Mouse (Mus musculus): ENCODE measurements around the gene Akna. TPM values are rescaled to one million over a fixed set of nuclear protein-coding genes. Genes with fewer than 3 reads are reported as not detected.
A peak's percentile ranks its signal among the peaks of the same experiment; 100 is the strongest.

Gene Akna
- polyA plus RNA-seq, 1 experiment = 1.9 TPM

DNA sequence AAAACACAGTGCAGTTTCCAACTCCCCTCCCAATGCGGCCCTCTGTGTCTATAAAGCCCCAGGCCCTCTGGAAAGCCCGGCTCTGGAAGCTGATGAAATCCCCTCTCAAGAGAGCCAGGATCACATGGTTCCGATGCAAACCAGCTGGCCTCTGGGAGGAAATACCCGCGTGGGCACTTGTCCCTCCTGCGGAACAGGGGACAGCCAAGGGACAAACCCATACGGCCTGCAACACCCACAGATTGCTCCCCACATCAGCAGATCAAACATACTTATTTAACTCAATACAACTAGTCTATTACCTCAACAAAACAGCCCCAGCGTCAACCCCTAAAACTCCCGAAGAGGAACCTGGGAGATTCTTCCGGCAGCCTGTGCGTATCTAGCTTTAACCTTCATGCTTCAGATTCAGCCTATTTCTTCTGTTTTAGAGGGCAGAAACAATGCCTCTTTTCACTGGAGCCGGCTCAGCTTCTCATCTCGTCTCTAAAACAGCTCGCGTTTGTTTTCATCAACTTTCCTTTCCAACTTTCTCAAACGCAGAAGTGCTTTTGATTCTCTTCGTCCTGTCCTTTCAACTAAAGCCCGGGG lies 6.3 kb upstream of the Akna start:
- TF ChIP-seq POLR2A (IDR thresholded peaks at IDR 0.05; ENCODE audit: borderline replicate concordance, insufficient read depth, low read length) (no peak), CTCF (IDR thresholded peaks at IDR 0.05; ENCODE audit: borderline replicate concordance, insufficient read depth, low read depth, low read length) (no peak)
- Histone ChIP-seq H3K27ac (ENCODE audit: insufficient read depth, low read length) (no peak overlapping the region), H3K27me3 (ENCODE audit: control insufficient read depth, insufficient read depth, low read length) (no peaks in the 10 kb centered on the region), H3K4me1 (ENCODE audit: control insufficient read depth, insufficient read depth, low read length) (no peaks in the 10 kb centered on the region), H3K4me3 (replicated peaks; ENCODE audit: insufficient read depth, low read depth, low read length) (no peak overlapping the region)
- 1% methylated on average over 18 of the region's 18 CpGs for WGBS
- DNase-seq = no peak

DNA sequence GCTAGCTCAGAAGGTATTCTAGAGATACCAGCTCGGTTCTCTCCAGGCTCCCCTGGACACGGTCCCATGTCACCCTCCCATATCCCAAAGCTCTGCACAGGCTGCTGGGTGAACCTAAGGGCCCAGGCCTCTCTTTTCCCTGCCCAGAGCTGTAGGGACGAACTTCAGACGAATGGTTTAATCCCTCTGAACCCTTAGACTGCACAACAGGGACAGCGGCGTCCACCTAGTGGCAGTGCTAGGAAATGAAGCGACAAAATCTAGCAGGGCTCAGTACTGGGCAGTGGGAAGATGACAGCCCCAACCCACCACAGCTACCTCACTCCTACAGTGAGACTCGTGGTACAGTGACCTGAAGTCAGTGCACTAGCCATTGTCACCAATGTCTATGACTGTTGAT lies 5.5 kb upstream of the Akna start:
- Histone ChIP-seq H3K27me3 (ENCODE audit: control insufficient read depth, insufficient read depth, low read length) (no peaks in the 10 kb centered on the region), H3K4me1 (ENCODE audit: control insufficient read depth, insufficient read depth, low read length) (no peaks in the 10 kb centered on the region), H3K27ac (ENCODE audit: insufficient read depth, low read length) (no peak overlapping the region), H3K4me3 (replicated peaks; ENCODE audit: insufficient read depth, low read depth, low read length) (no peak overlapping the region)
- DNase-seq = no peak
- no peak for TF ChIP-seq POLR2A (IDR thresholded peaks at IDR 0.05; ENCODE audit: borderline replicate concordance, insufficient read depth, low read length)
- peak; percentile 53; the same call in 1 of the 2 replicates for TF ChIP-seq CTCF (IDR thresholded peaks at IDR 0.05; ENCODE audit: borderline replicate concordance, insufficient read depth, low read depth, low read length)
- WGBS = 8% methylated on average over 8 of the region's 8 CpGs

GRCm38 (mm10) chr4:63408247-63408646 lies 5.1 kb upstream of the Akna start:
- TF ChIP-seq CTCF (IDR thresholded peaks at IDR 0.05; ENCODE audit: borderline replicate concordance, insufficient read depth, low read depth, low read length) (no peak), POLR2A (IDR thresholded peaks at IDR 0.05; ENCODE audit: borderline replicate concordance, insufficient read depth, low read length) (no peak)
- Histone ChIP-seq H3K4me1 (ENCODE audit: control insufficient read depth, insufficient read depth, low read length) (no peaks in the 10 kb centered on the region), H3K27me3 (ENCODE audit: control insufficient read depth, insufficient read depth, low read length) (no peaks in the 10 kb centered on the region), H3K27ac (ENCODE audit: insufficient read depth, low read length) (no peak overlapping the region), H3K4me3 (replicated peaks; ENCODE audit: insufficient read depth, low read depth, low read length) (no peak overlapping the region)
- no peak for DNase-seq
- WGBS = 13% methylated on average over 7 of the region's 7 CpGs

GRCm38 (mm10) chr4:63405683-63406082 lies 2.5 kb upstream of the Akna start:
- Histone ChIP-seq H3K4me3 (replicated peaks; ENCODE audit: insufficient read depth, low read depth, low read length) (no peak overlapping the region), H3K27me3 (ENCODE audit: control insufficient read depth, insufficient read depth, low read length) (0 out of 2 replicates have a peak, but pooled peaks cover 1% of the 10 kb centered on the region), H3K27ac (ENCODE audit: insufficient read depth, low read length) (no peak overlapping the region), H3K4me1 (ENCODE audit: control insufficient read depth, insufficient read depth, low read length) (no peaks in the 10 kb centered on the region)
- no peak for DNase-seq
- 52% methylated on average over 4 of the region's 4 CpGs for whole genome bisulfite sequencing
- no peak for TF ChIP-seq POLR2A (IDR thresholded peaks at IDR 0.05; ENCODE audit: borderline replicate concordance, insufficient read depth, low read length)
- TF ChIP-seq CTCF (IDR thresholded peaks at IDR 0.05; ENCODE audit: borderline replicate concordance, insufficient read depth, low read depth, low read length) = no peak

- no peak for DNase-seq
- TF ChIP-seq POLR2A (IDR thresholded peaks at IDR 0.05; ENCODE audit: borderline replicate concordance, insufficient read depth, low read length) (no peak), CTCF (IDR thresholded peaks at IDR 0.05; ENCODE audit: borderline replicate concordance, insufficient read depth, low read depth, low read length) (no peak)
- Histone ChIP-seq H3K27me3 (ENCODE audit: control insufficient read depth, insufficient read depth, low read length) (0 out of 2 replicates have a peak, but pooled peaks cover 1% of the 10 kb centered on the region), H3K27ac (ENCODE audit: insufficient read depth, low read length) (no peak overlapping the region), H3K4me1 (ENCODE audit: control insufficient read depth, insufficient read depth, low read length) (no peaks in the 10 kb centered on the region), H3K4me3 (replicated peaks; ENCODE audit: insufficient read depth, low read depth, low read length) (no peak overlapping the region)
- WGBS = 18% methylated on average over 7 of the region's 7 CpGs
Observed at GRCm38 (mm10) chr4:63405051-63405450, 1.9 kb upstream of the Akna start.

GRCm38 (mm10) chr4:63404205-63404604 lies 1.1 kb upstream of the Akna start:
- TF ChIP-seq CTCF (IDR thresholded peaks at IDR 0.05; ENCODE audit: borderline replicate concordance, insufficient read depth, low read depth, low read length) (no peak), POLR2A (IDR thresholded peaks at IDR 0.05; ENCODE audit: borderline replicate concordance, insufficient read depth, low read length) (no peak)
- WGBS = 74% methylated on average over 7 of the region's 7 CpGs
- DNase-seq = no peak

GRCm38 (mm10) chr4:63402558-63402957 lies 596 bp downstream of the Akna start:
- WGBS = 38% methylated on average over 6 of the region's 6 CpGs
- no peak overlapping the region; the same call in 1 of the 2 replicates for H3K27ac ChIP-seq (ENCODE audit: insufficient read depth, low read length)
- no peak for DNase-seq
- H3K4me3 ChIP-seq (replicated peaks; ENCODE audit: insufficient read depth, low read depth, low read length) = no peak overlapping the region
- H3K27me3 ChIP-seq (ENCODE audit: control insufficient read depth, insufficient read depth, low read length) = 0 out of 2 replicates have a peak, but pooled peaks cover 1% of the 10 kb centered on the region
- H3K4me1 ChIP-seq (ENCODE audit: control insufficient read depth, insufficient read depth, low read length) = no peaks in the 10 kb centered on the region
- TF ChIP-seq POLR2A (IDR thresholded peaks at IDR 0.05; ENCODE audit: borderline replicate concordance, insufficient read depth, low read length) = no peak

More at GRCm38 (mm10) chr4:63404205-63404604, 1.1 kb upstream of the Akna start:
- no peaks in the 10 kb centered on the region for H3K4me1 ChIP-seq (ENCODE audit: control insufficient read depth, insufficient read depth, low read length)
- H3K27ac ChIP-seq (ENCODE audit: insufficient read depth, low read length) = no peak overlapping the region
- 0 out of 2 replicates have a peak, but pooled peaks cover 1% of the 10 kb centered on the region for H3K27me3 ChIP-seq (ENCODE audit: control insufficient read depth, insufficient read depth, low read length)
- H3K4me3 ChIP-seq (replicated peaks; ENCODE audit: insufficient read depth, low read depth, low read length) = no peak overlapping the region

DNA sequence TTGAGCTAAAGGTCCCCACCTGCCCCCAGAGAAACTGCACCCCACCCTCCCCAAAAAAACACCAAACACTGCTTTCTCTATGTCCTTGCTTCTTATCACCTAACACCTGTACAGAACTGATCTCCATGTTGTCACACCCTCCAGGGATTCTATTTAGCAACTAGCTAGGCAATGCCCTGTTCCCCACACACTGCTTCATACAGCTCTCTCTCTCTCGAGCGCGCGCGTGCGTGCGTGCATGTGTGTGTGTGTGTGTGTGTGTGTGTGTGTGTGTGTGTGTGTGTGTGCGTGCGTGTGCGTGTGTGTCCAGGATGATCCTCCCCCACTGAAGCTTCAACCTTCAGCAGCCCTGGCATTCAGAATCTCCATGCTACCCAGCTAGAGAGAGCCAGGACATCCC lies 1.1 kb downstream of the Akna start:
- Histone ChIP-seq H3K4me3 (replicated peaks; ENCODE audit: insufficient read depth, low read depth, low read length) (no peak overlapping the region), H3K27ac (ENCODE audit: insufficient read depth, low read length) (no peak overlapping the region), H3K4me1 (ENCODE audit: control insufficient read depth, insufficient read depth, low read length) (no peaks in the 10 kb centered on the region), H3K27me3 (ENCODE audit: control insufficient read depth, insufficient read depth, low read length) (0 out of 2 replicates have a peak, but pooled peaks cover 1% of the 10 kb centered on the region)
- WGBS = 84% methylated on average over 10 of the region's 10 CpGs
- TF ChIP-seq POLR2A (IDR thresholded peaks at IDR 0.05; ENCODE audit: borderline replicate concordance, insufficient read depth, low read length) (no peak), CTCF (IDR thresholded peaks at IDR 0.05; ENCODE audit: borderline replicate concordance, insufficient read depth, low read depth, low read length) (no peak)
- DNase-seq = no peak
